Mouse (Mus musculus): ENCODE data around the gene Syne1. TPM values are rescaled to one million over a fixed set of nuclear protein-coding genes. Genes with fewer than 3 reads are reported as not detected.

Gene Syne1
- polyA plus RNA-seq, 1 experiment = 28.3 TPM

- DNase-seq (ENCODE audit: low spot score) = no peak
These were observed 484.2 kb downstream of the Syne1 start for GRCm38 (mm10) chr10:5067113-5067512.

DNA sequence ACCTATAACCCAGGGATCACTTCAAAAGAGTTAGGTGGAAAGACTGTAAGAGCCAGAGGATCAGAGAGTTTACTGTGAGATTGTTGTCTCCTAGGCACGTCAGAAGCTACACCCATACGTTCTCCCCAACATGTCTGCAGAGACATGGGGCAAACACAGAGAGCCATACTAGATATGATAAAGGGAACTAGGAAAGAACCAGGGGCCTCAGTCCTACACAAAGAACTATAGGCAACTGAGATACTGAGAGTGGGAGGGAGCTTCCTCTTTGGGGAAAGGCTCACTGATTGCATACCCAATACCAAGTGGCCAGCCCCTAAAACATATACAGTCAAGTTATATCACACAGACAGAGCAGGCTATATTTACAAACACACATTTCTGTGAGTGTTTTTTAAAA lies 491.3 kb downstream of the Syne1 start:
- DNase-seq (ENCODE audit: low spot score) = no peak

DNA sequence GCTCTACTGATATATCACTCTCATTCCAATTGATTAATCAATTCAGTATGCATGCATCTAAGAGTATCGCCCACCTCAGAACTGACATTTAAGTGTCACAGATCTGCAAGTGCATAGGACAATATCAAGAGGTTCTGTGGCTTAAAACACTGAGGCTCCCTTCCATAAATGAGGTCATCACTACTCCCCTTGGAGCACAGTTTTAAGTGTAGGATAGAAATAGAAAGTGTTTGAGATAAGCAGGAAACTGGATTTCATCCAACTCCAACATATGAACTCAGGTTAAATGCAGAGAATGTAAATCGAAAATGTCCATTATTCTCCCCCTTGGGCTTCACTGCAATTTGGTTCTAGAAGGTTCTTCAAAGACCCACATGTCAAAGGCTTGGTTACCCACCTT lies 492.4 kb downstream of the Syne1 start:
- no peak for DNase-seq (ENCODE audit: low spot score)

- DNase-seq (ENCODE audit: low spot score) = no peak
These were observed 493.6 kb downstream of the Syne1 start for GRCm38 (mm10) chr10:5057661-5058060.

DNA sequence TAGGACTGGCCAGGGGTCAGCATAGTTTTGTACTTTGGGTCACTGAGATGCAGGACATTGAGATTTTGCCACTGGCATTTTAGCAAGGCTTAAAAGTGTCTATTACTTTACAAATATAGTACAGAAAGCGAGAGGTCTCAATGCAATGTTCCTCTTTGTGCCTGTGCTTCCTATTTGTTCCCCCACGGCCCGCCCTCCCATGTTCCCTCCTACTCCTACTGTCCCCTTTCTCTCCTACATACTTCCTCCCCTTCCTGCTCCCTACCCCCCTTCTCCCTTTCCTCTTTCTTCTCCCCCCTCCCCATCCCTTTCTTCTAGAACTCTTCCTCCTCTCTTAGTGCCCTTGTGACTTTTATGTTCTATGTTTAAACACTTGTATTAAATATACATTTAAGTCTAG lies 494.3 kb downstream of the Syne1 start:
- DNase-seq (ENCODE audit: low spot score) = no peak

GRCm38 (mm10) chr10:5056243-5056735 lies 495.0 kb downstream of the Syne1 start:
- DNase-seq (ENCODE audit: low spot score) = no peak

- no peak for DNase-seq (ENCODE audit: low spot score)
These were observed 505.6 kb downstream of the Syne1 start for GRCm38 (mm10) chr10:5045671-5046070.

- DNase-seq (ENCODE audit: low spot score) = no peak
These were observed 506.1 kb downstream of the Syne1 start for GRCm38 (mm10) chr10:5045213-5045612.

DNA sequence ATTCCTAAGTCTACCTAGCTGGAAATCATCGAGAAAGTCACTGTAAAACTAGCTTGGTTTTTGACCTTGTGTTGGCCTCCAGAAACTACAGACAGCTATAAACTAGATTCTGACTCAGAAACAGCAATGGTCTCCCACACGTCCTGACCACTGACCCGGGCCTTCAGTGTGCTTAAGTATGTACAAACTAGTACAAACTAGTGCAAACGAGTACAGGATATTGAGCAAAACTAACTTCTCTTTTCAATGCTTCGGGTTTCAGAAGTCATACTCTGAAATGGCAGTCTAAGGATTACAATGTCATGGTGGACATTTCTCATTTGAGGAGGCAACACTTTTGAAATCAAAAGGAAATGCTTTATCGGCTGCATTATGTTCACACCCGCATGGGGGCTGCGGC lies 506.8 kb downstream of the Syne1 start:
- no peak for DNase-seq (ENCODE audit: low spot score)

DNA sequence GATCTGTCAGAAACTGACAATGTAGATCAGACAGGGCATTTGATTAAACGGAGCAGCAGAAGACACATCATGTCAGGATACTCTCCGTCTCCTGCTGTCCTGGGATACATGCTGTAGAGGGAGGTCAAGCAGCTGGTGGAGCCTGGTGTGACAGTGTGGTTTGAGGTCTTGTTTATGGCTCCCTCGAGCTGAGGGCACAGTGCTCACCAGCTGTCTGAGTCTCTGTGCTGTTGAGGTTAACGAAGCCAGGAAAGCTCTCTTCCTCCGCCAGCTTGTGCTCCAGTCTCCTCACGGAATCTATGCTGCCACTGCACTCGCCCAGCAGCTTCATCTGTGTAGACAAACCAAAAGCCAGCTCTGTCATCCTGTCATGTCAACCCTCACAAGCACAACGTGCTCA lies 510.0 kb downstream of the Syne1 start:
- no peak for DNase-seq (ENCODE audit: low spot score)

DNA sequence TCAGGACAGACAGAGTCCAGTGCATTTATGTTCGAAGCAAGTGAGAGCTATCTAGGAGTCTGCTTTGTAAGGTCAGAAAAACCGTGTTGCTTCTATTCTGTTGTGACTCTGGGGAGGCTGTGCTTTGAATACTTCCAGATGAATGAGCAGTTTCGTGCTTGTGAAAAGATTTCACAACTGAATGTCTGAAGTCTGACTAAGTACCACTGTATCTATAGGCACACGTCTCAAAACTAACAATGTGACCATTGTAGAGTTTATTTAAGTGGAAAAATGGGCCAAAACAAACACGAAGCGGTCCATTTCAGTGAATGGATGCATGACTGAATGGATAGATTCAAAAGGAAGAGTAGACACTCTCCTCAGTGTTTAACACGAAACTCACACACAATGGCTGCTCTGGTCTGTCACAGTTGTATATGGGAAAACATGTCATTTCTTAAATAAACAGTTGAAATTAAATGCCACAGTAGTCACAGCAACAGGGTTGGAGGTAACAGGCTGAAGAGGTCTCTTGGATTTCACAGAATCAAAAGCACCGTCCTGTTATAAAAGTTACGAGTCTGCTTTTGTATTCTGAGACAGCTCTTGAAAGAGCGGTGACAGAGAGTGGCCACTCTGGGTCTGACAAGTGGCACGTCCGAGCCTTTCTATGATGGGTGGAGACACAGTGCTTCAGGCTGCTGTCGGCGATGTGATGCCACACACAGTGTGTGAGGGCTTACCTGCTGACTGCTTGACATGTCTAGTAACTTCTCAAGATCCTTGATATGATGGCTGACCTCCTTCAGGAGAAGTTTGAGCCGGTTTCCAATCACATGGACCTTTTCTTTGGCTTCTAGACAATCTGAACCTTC lies 518.9 kb downstream of the Syne1 start:
- no peak for DNase-seq (ENCODE audit: low spot score)

DNA sequence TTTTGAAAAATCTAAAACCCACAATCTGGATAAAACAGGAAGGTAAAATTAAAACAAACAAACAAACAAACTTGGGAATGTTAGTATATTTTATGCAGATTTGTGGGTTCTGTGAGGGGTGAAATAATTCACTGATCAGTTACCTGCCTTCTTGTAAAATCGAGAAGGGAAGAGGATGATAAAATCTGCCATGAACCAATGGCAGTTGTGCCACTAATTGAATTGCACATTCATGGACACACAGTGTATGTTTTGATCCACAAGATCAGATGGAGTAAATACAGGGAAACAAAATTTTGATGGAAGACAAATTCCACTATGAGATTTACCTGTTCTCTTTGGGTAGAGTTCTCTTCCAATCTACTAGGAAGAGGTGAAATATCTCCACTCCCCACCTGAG lies 521.4 kb downstream of the Syne1 start:
- DNase-seq (ENCODE audit: low spot score) = no peak

- DNase-seq (ENCODE audit: low spot score) = no peak
These were observed 522.1 kb downstream of the Syne1 start for GRCm38 (mm10) chr10:5029161-5029560.

- DNase-seq (ENCODE audit: low spot score) = no peak
These were observed 523.0 kb downstream of the Syne1 start for GRCm38 (mm10) chr10:5028301-5028700.

- DNase-seq (ENCODE audit: low spot score) = no peak
These were observed 524.1 kb downstream of the Syne1 start for GRCm38 (mm10) chr10:5027208-5027607.

GRCm38 (mm10) chr10:5025906-5026305 lies 525.4 kb downstream of the Syne1 start:
- DNase-seq (ENCODE audit: low spot score) = no peak

DNA sequence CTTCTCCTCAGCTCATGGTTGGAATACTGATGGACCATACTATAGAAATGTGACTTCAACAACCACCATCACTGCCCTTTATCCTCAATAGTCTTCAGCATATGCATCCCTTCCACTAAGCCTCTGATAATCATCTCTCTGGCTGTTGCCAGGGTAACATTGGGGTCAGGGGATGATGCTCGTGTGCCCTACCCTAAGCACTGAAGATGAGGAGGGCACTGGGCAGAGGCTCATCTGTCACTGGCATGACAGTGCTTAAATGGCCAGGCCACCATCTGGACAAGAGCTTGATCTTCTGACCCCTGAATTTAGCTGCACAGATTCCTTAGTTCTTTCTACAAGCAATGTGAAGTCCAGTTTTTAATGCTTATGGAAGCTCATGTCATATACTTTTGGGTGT lies 534.1 kb downstream of the Syne1 start:
- DNase-seq (ENCODE audit: low spot score) = no peak

DNA sequence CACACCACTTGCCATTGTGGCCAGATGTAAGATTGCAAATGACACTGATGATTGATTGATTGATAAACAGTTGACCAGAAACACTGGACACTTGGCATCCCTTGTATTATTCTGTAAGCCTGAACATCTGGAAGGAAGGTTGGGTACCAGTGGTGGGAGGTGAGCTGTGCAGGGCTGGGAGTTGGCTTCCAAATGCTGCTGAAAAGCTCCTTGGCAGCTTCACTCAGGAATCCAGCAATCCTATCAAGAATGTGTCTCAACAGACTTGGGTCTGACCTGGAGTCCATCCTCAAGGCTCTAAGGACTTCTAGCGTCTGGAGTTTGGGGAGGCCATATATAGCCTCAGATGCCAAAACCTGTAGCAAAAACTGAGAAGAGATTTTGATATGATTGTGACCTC lies 536.3 kb downstream of the Syne1 start:
- DNase-seq (ENCODE audit: low spot score) = no peak

- DNase-seq (ENCODE audit: low spot score) = no peak
These were observed 539.3 kb downstream of the Syne1 start for GRCm38 (mm10) chr10:5012004-5012403.

DNA sequence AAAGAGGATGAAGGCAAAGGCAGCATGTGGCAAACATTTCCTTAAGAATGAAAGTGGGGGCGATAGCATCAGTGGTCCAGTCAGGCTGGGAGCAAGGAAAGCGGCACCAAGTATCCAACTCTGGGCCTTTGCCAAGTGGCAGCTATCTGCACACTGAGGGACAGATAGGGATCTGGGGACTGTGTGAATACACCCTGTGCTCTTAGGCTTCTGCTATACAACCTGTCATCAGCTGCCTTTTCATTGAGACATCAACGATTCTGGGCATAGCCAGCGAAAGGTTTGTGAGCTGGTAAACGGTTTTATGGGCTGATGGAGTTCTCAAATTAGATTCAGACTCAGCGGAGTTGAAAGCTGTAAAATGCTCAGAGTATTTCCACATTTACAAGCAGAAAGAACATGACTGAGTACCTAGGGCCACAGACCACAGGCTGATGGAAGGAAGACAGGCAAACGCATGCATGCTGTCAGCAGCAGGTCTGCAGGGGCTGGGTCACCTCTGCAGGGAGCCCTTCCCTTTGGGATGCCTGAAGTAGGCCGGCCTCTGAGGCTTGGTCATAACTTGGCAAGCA lies 542.4 kb downstream of the Syne1 start:
- DNase-seq (ENCODE audit: low spot score) = no peak

GRCm38 (mm10) chr10:4996592-4996991 lies 554.7 kb downstream of the Syne1 start:
- DNase-seq (ENCODE audit: low spot score) = no peak

DNA sequence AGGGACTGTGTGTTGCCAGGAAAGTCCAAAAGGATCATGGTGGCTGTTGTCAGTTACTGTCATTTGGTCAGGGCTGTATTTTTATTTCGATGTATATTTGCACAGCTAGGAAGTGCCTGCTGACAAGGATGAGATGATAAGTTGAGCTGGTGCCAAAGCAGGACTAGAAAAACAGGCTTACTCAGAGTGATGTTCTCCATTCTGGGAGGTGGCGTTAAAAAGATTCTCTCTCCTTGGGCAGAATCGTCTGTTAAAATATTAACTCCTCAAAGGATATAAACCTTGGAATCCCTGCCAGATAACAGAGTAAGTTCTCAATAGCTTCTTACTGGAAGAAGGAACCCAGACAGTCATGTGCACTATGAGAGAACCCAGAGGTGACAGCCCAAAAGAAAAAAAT lies 557.5 kb downstream of the Syne1 start:
- no peak for DNase-seq (ENCODE audit: low spot score)

DNA sequence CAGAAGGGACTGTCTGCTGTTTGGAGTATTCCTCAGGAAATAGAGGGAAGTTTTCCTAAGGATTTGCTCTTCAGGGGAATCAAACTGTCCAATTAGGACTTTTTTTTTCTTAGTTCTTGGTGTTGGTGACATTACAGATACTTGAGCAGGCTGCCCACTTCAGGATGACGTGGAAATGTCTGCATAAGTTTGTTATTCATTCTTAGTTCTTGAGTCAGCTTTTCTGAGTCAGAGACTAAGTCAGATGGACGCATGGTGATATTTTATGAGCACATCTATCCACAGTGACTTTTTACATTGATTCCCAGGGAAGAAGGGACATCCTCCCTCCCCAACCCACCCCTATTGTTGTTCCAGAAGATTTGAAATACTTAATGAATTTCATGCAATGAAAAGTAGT lies 567.4 kb downstream of the Syne1 start:
- no peak for DNase-seq (ENCODE audit: low spot score)
